Mouse (Mus musculus) adrenal gland, adult 2 months (tissue): ENCODE data around the gene Slc5a3. TPM values are rescaled to one million over a fixed set of nuclear protein-coding genes. Genes with fewer than 3 reads are reported as not detected.

Source experiments
- DNase-seq: peaks from one replicate; pipeline ENCODE4 v3.0.0; 2021
- long read RNA-seq: library from polyadenylated mRNA; stranded (forward); transcript quantifications from one replicate; pipeline ENCODE4 v2.0.0, GENCODE M21; 2021
- polyA plus RNA-seq: library from polyadenylated mRNA; depleted of rRNA; stranded (reverse); fragments of >200 nt; gene quantifications from 2 replicates; pipeline ENCODE4 v1.2.3, GENCODE M21; 2012; rRNA removed
- total RNA-seq, 2 experiments: library from RNA; stranded (reverse); gene quantifications; 2 replicates each; pipeline ENCODE4 v1.2.3; 2021

The Slc5a3 gene
- total RNA-seq (10 to 100 TPM; 23.6 to 46.6 TPM), polyA plus RNA-seq (1.5 and 2.6 TPM in 2 replicates)
- long read RNA-seq = 0 reads

DNA sequence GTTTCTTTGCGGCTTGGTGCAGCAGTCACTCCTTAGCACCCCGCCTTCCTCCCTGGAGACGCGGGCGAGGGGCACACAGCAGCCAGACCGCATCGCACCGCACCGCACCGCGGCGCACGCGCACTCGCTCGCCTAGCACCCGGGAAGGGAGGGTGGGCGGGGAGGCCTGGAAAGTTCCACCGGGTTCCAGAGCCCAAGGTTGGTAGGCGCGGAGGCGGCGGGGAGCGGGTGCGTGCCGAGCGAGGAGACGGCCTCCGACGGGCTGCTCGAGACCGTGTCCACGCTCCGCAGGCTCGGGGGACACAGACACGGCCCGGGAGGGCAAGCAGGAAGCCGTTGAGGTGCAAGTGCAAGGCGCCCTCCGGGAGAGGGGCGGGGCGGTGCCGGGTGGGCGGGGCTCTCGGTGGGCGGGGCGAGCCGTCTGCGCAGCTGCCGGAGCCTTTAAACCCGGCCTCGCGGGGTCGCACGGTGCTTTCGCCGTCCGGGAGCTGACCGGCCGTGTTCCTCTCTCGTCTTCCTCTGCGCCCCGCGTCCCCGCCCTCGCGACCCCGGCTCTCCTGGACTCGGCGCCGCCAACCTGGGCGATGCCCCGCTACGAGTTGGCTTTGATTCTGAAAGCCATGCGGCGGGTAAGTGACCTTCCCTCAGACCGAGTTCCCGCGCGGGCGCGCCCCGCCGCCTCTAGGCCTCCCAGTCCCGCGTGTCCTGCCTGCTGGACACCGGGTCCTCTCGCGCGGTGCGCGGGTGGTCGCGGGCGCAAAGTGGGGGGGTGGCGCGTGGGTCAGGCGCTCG is at the start of gene Slc5a3, which contains the start of the genes Mrps6 and Gm49711:
Gene Slc5a3, plus strand, starts transcription at position 471 of the 792 bp plus-strand sequence.
Gene Mrps6, plus strand, starts transcription at position 419 of the 792 bp plus-strand sequence.
Gene Gm49711, plus strand, starts transcription at position 465 of the 792 bp plus-strand sequence.
- DNase-seq = peak; percentile 94

GRCm38 (mm10) chr16:92009586-92009985 is 48.5 kb upstream of the Slc5a3 start:
- DNase-seq = no peak

GRCm38 (mm10) chr16:92016792-92017191 is 41.3 kb upstream of the Slc5a3 start:
- DNase-seq = no peak

- DNase-seq = peak; percentile 68
Measured at GRCm38 (mm10) chr16:92019141-92020118, 38.7 kb upstream of the Slc5a3 start.

- no peak for DNase-seq
Measured at GRCm38 (mm10) chr16:92021656-92022400, 36.3 kb upstream of the Slc5a3 start.

DNA sequence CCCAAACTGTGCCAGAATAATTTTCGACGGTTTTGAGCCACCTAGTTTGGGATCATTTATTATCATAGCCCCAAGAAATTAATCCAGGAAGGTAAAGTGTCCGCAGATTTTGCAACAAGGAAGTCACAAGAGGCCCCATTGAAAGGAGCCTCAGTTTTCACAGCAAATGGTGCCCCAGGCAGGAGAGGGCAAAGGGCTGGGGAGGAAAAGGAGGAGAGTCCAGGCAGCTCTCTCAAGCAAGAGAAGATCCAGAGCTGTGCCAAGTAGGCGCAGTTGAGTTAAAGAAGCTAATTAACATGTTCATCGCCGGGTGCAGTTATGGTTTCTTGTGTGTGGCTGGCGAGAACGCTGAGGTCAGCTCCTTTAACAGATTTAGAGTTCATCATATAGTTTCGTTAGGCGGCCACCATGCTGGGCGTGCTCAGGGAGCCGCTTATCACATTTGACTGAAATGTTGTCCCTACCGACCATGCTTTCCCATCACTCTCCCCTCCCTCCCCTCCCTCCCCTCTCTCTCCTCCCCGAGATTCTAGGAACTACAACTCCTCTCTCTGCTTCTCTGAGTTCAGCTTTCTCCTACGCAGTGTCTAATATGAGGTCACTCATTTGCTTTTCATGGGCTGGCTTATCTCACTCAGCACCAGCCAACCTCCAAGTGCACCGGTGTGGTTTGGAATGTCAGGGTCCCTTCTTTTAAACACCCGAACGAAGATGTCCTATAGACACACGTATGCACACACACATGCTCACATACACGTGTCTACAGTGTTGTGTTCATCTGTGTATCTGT is 35.4 kb upstream of the Slc5a3 start:
- no peak for DNase-seq

DNA sequence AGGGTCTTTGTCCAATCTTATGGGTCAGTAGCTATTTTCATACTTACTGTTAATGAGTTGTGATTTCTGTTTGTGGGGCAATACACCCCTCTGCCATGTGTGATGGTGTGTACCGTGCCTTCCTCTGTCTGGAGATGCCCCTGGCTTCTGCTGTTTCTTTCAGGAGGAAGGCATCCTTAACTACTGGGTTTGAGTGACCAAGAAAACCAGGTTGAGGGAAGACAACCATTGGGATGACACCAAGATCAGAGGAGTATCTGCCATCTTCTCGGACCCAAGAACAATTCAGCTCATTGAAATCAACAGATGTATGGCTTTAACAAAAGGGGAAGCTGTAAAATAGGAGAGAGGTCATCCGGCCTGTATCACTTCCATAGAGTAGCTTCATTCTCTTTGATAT is 24.8 kb upstream of the Slc5a3 start:
- DNase-seq = no peak

GRCm38 (mm10) chr16:92034676-92035075 is 23.4 kb upstream of the Slc5a3 start:
- DNase-seq = no peak

DNA sequence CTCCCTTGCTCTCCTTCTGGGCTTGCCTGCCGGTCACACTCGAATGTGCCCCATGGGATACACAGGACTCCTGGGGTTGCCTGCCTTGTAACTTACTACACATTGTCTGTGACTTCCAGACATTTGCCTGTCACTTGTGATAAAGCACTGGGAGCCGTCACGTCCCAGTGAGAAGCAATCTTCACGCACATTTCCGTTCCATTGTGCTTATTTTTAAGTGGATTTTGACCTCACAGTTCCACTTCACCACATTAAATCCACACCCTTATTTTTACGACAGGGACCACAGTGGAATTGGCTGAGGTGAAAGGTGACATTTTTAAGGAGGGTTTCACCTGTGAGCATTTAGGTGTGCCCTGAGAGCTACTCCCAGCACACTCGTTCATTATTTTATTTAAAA is 21.4 kb upstream of the Slc5a3 start:
- DNase-seq = no peak

DNA sequence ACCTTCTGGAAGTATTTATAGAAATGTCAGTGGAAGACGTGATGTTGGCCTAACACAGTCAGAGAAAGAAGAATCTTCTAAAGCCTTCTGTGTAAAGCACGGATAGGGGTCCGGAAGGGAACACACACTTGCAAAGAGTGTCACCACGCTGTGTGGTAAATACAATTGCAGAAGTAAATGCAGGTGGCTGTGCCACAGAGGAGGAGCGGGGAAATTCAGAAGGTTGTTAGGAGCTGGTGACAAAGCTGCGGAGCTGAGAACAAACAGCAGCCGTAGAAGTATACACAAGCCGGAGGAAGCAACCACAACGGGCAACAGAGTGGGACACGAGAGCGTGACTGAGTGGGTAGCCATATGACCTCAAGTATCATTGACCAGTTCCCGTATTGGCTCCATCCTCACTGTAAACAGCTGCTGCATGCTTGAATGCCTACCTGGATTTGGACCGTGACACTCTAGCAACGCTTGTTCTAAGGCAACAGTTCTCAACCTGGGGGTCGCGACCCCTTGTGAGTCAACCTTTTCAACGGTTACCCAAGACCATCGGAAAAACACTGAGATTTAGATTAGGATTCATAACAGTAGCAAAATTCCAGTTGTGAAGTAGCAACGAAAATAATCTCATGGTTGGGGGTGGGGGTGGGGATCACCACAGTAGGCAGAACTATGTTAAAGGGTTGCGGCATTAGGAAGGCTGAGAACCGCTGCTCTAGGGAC is 20.1 kb upstream of the Slc5a3 start:
- DNase-seq = no peak

DNA sequence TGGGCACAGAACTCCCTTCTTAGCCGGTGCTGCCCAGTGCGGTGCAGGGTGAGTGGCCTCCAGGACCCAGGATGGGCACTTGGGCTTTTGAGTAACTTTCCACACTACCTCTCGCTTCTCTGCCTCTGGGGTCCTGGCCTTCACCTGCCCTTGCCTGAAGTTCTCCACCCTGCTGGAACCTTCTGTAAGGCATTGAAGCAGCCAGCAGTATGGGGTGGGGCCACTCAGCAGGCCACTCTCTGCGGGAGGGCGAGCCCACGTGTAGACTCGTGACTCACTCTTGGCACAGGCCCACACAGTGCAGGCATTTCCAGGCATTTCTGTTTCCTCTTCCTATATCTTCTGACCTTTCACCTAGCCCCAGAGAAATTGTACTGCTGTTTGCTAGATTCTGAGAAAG is 18.7 kb upstream of the Slc5a3 start:
- no peak for DNase-seq

DNA sequence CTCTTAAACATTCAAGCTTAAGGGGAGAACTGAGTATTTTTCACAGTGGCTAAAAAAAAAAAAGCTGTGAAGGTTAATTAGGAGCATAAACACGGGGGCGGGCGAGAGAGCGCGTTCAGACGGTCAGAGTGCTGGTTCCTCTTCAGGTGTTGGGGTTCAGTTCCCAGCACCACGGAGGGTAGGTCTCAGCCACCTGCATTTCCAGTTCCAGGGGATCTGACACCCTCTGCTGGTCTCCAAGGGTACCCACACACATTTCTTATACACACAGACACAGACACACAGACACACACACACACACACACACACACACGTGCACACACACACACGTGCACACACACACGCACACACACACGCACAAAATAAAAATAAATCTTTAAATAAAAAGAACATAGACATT is 18.2 kb upstream of the Slc5a3 start:
- no peak for DNase-seq

DNA sequence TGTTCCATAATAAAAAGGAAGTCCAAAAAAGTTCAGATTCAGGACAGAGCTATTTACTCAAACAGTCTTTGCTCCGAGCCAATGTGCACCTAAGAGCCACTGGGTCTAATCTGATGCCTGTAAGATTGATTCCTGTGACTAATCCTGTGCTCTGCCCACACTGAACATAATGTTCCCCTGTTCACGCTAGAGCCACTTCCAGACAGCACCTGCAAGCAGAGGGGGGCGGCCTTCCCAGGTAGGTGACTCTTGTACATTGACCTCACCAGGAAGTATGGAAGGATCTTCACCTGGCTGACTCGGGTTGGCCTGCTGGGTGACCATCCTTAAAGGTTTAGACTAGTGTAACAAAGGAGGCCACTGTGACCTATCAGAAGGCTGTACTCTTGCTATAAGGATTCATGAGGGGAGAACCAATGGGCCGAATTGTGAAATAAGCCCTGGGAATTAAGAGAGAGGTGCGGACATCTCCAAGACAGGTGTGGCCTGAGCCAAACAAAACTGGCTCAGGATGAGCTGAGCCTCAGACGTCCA is 6.3 kb upstream of the Slc5a3 start:
- no peak for DNase-seq

DNA sequence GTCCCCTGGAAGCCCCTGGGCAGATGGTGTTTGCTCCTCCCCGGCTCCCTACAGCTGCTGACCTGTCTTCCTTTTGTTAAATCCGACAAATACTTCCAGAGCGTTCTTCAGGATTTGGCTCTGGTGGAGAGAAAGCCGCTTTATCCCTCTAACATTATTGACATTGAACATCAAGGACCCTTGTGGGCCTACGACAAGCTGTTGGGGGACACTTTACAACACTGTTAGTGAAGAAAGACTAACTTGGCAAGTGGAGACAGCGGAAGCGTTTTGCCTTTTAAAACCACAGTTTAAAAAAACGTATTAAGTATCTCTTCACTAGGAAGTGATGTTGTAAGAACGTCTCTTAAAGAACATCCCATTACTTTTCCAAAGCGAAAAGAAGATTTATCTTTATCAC is 5.6 kb upstream of the Slc5a3 start:
- no peak for DNase-seq

DNA sequence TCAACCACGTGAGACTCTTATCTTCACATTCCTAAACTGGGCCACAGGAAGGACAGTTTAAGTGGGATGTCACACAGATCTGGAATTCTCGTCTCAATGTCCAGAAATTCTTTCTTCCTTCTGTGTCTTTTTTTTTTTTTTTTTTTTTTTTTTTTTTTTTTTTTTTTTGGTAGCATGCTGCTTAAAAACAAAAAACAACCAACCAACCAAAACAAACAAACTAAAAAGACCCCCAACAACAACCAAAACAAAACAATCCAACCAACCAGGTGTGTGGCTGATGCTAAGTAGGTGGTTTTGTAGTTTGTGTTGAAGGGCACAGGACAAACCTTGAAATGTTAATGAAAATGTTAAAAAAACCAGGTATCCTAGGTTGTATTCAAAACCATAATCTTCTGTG is 1.4 kb upstream of the Slc5a3 start:
- no peak for DNase-seq

DNA sequence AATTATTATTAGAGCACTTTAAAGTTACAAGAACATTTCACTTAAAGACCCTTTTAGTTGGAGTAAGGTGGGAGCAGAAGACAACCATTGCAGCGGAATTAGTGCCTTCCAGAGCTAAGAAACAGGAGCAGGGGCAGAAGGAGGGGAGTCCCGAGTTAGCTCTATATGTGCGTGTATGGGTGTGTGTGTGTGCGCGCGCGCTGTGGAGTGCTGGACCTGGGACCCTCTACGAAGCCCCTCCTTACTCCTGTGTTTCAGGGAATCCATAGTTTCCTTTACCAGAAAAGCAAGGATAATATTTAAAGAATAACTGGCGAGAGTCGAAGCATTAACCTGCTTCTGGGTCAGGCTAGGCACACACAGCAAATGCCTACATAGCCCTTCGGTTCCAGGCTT is 668 bp upstream of the Slc5a3 start:
- DNase-seq = no peak

GRCm38 (mm10) chr16:92058644-92059620 is 810 bp downstream of the Slc5a3 start:
- peak; percentile 70 for DNase-seq

DNA sequence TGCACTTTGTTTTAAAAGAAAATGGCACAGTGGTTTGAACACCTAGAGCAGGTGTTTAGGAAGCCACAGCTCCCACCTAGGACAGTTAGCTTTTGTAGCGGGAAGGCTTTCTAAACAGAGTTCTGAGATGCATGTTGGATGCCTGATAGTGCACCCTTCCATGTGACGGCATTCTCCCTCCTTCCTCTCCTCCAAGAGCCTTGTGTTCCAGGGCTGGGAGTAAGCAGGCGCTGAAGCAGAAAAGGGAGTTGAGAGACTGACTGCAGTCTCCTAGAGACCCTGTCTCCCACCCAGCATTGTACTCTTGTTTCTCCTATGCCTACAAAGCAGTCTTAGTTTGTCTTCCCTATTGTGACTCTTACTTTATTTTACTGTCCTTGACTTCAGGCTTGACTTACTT is 2.1 kb downstream of the Slc5a3 start:
- no peak for DNase-seq

DNA sequence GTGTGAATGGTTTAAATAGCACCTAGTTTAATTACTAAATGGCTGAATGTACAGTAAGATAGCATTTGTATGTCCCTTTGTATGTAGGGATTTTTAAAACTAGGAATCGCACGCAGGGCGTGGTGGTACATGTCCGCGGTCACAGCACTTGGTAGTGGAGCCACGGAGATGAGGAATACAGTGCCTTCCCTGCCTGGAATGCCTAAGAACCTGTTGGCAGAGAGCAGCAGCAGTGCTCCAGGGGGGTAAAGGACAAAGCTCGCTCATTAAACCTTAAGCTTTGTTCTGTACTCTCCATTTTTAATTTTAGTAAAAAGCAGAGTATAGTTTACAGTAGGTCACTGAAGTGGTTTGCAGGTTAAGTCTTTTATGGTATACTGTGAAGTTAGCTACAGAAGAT is 3.5 kb downstream of the Slc5a3 start:
- no peak for DNase-seq
